Mouse (Mus musculus) megakaryocyte, adult 5-6 weeks (primary cell): ENCODE measurements at regions not wholly inside any gene's neighbourhood (a gene's known extent, or its start where the extent isn't known, plus 50 kb on each side); places are given as distances from the start of the nearest gene placed in this dataset.
"Not testable (repeated sequence)": the region's sequence is repeated elsewhere in the genome, so short reads cannot be mapped to it uniquely, and the experiment has no call there.

Source experiments
- ATAC-seq: 2 replicates; pipeline ENCODE4 v1.8.0; 2016; ENCODE audit warnings: mild to moderate bottlenecking, inconsistent platforms; ENCODE audit not compliant: poor library complexity, severe bottlenecking

- no peak for ATAC-seq
Measured at GRCm38 (mm10) chr6:37618990-37619389, 89.0 kb downstream of the Akr1d1 start.

GRCm38 (mm10) chr6:37621364-37622029 lies 91.5 kb downstream of the Akr1d1 start:
- ATAC-seq, result no peak

GRCm38 (mm10) chr6:37622273-37622672 lies 92.3 kb downstream of the Akr1d1 start:
- ATAC-seq, result no peak

GRCm38 (mm10) chr6:37627206-37627605 lies 97.2 kb downstream of the Akr1d1 start:
- no peak for ATAC-seq

GRCm38 (mm10) chr6:37633948-37634347 lies 104.0 kb downstream of the Akr1d1 start:
- ATAC-seq, result no peak

- no peak for ATAC-seq
Measured at GRCm38 (mm10) chr6:37642066-37642465, 112.1 kb downstream of the Akr1d1 start.

- ATAC-seq, result no peak
Measured at GRCm38 (mm10) chr6:37642701-37643121, 112.7 kb downstream of the Akr1d1 start.

- ATAC-seq, result no peak
Measured at GRCm38 (mm10) chr6:37643176-37643575, 113.2 kb downstream of the Akr1d1 start.

GRCm38 (mm10) chr6:37643718-37644117 lies 113.7 kb downstream of the Akr1d1 start:
- ATAC-seq, result no peak

GRCm38 (mm10) chr6:37645551-37645950 lies 115.6 kb downstream of the Akr1d1 start:
- ATAC-seq, result no peak

GRCm38 (mm10) chr6:37657300-37657699 lies 127.3 kb downstream of the Akr1d1 start:
- not testable (repeated sequence) for ATAC-seq

GRCm38 (mm10) chr6:37658021-37658650 lies 128.2 kb downstream of the Akr1d1 start:
- ATAC-seq, result no peak

GRCm38 (mm10) chr6:37662747-37663146 lies 132.8 kb downstream of the Akr1d1 start:
- no peak for ATAC-seq

- no peak for ATAC-seq
Measured at GRCm38 (mm10) chr6:37665576-37665975, 135.6 kb downstream of the Akr1d1 start.

- no peak for ATAC-seq
Measured at GRCm38 (mm10) chr6:37669407-37669806, 139.4 kb downstream of the Akr1d1 start.

GRCm38 (mm10) chr6:37670701-37671100 lies 140.7 kb downstream of the Akr1d1 start:
- ATAC-seq, result no peak

- ATAC-seq, result no peak
Measured at GRCm38 (mm10) chr6:37679871-37680270, 149.9 kb downstream of the Akr1d1 start.

- ATAC-seq, result not testable (repeated sequence)
Measured at GRCm38 (mm10) chr6:37681331-37681730, 151.4 kb downstream of the Akr1d1 start.

- no peak for ATAC-seq
Measured at GRCm38 (mm10) chr6:37686094-37686493, 156.1 kb downstream of the Akr1d1 start.

GRCm38 (mm10) chr6:37688866-37689617 lies 159.1 kb downstream of the Akr1d1 start:
- no peak for ATAC-seq

GRCm38 (mm10) chr6:37689696-37690095 lies 159.7 kb downstream of the Akr1d1 start:
- ATAC-seq, result no peak
